Mouse (Mus musculus) cortical plate, adult 2 months (tissue): ENCODE data around the gene Arhgap44.

Experiments
- CTCF ChIP-seq: fragments of 200-500 bp; IDR thresholded peaks from 2 replicates; pipeline ENCODE4 v1.5.1; 2011; ENCODE audit warnings: mild to moderate bottlenecking, control low read depth, low read length; ENCODE audit not compliant: insufficient read depth; ENCODE audit errors: extremely low read depth
- POLR2A ChIP-seq: fragments of 200-500 bp; IDR thresholded peaks from 2 replicates; pipeline ENCODE4 v1.6.1; 2011; ENCODE audit warnings: mild to moderate bottlenecking, low read length, control low read depth; ENCODE audit not compliant: insufficient read depth; ENCODE audit errors: extremely low read depth

DNA sequence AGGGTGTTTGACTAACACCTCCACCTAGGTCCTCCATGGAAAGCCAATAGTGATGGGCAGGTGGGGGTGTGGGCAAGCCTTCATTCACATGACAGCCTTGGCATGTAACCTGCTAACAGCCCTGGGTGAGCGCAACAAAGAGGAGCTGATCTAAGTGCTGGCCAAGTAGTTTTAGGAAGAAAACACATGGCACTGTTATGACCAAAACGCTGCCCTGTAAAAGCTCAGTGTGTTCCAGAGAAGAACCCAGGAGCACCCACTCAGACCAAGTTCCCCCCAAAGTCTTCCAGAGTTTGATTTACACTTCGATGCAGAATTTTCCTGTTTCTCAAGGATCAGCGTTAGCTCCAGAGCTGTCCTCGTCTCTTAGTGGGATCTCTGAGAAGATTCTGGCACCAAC lies 65.9 kb downstream of the Arhgap44 start:
- TF ChIP-seq CTCF: no peak
- TF ChIP-seq POLR2A: no peak
